Mouse (Mus musculus): ENCODE data around the gene Zfp622. TPM values are rescaled to one million over a fixed set of nuclear protein-coding genes. Genes with fewer than 3 reads are reported as not detected.

Gene Zfp622
- total RNA-seq (2012; rRNA removed) (63.7 and 65.6 TPM in 2 replicates), total RNA-seq (2014; rRNA removed) (84.3 and 85.9 TPM in 2 replicates), polyA plus RNA-seq (2012; ENCODE audit: insufficient read length, low read depth) (146 and 156 TPM in 2 replicates)

DNA sequence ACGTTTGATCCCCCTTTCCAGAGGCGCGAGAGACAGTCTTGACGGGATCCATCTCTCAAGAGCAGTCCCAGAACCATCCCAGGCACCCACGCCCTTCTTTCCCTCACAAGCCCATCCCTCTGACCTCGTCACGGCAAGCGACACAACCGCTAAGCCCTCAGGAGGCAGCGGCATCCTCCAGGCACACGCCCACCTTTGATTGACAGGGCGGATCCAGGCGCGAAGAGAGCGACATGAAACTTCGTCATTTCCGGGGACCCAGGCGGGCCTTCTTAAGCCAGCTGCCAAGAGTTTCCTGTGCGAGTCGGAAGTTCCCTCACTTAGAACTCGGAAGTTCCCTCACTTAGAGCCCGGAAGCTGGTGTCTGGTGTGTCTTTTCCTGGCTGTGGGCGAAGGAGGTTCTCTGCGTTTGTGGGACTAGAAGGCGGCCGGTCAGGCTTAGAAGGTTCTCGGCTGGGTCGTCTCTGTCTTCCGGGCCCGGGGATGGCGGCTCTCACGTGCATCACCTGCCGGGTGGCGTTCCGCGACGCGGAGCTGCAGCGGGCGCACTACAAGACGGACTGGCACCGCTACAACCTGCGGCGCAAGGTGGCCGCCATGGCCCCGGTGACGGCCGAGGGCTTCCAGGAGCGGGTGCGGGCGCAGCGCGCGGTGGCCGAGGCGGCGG is at the start of gene Zfp622:
TSS of gene Zfp622 (plus strand) at position 300 of the 667 bp plus-strand sequence.
- in situ Hi-C loops (cut with MboI; ENCODE audit: low pct_ligation_motif_present, low pct_unique_long_range_greater_than_20kb, low sequenced_read_pairs): no loop called here
- dilution Hi-C loops (cut with MboI; ENCODE audit: extremely low pct_ligation_motif_present, extremely low pct_unique_long_range_greater_than_20kb, low sequenced_read_pairs): no loop called here
- H3K27ac ChIP-seq (ENCODE audit: insufficient read depth, low read depth): peak within 1 kb of the TSS; percentile 69
- H3K4me3 ChIP-seq (replicated peaks in 1 of 3; ENCODE audit: low read depth in 2 of 3, low read length in 2 of 3, poor library complexity in 1 of 3): peak within 1 kb of the TSS; percentile 67 to 100 (median 97)
- peak within 1 kb of the TSS; percentile 93 for H3K4me2 ChIP-seq (ENCODE audit: insufficient read depth, low read depth, poor library complexity, severe bottlenecking)
- H3K9me3 ChIP-seq (replicated peaks; ENCODE audit: low read length): no peaks in the 10 kb centered on the region
- peaks cover 6 to 41% of the 10 kb centered on the region in 2 experiments; a peak in 3 of 4 replicates for H3K4me1 ChIP-seq (ENCODE audit: control insufficient read depth in 1 of 2, insufficient read depth in 2 of 2)
- no peaks in the 10 kb centered on the region for H3K27me3 ChIP-seq (replicated peaks)
- H3K9ac ChIP-seq (ENCODE audit: insufficient read depth, low read depth): peak within 1 kb of the TSS; percentile 92
- H3K36me3 ChIP-seq (replicated peaks in 1 of 2; ENCODE audit: control insufficient read depth in 1 of 2, insufficient read depth in 1 of 2, low read length in 1 of 2): peaks cover 17 to 31% of the 10 kb centered on the region in 2 experiments
- peak; percentile 100 for DNase-seq (ENCODE audit: extremely low read depth)
- TF ChIP-seq POLR2A (IDR thresholded peaks at IDR 0.05; ENCODE audit: low read depth, low read length) (peak; percentile 94), CHD1 (IDR thresholded peaks at IDR 0.05; ENCODE audit: low read depth, low read length) (no peak), ZNF384 (IDR thresholded peaks at IDR 0.05; ENCODE audit: low read depth, low read length) (no peak), IRF4 (IDR thresholded peaks at IDR 0.05; ENCODE audit: low read depth, low read length) (peak; percentile 48; the same call in 1 of the 2 replicates), JUND (conservative IDR thresholded peaks at IDR 0.05; ENCODE audit: low read depth, low read length) (no peak), MYC (IDR thresholded peaks at IDR 0.05; ENCODE audit: low read depth, low read length) (peak; percentile 51; the same call in 1 of the 2 replicates), POLR2AphosphoS2 (IDR thresholded peaks at IDR 0.05; ENCODE audit: low read depth, low read length) (peak; percentile 83; the same call in 1 of the 2 replicates), ELF1 (IDR thresholded peaks at IDR 0.05; ENCODE audit: low read depth, low read length) (peak; percentile 98), USF1 (IDR thresholded peaks at IDR 0.05; ENCODE audit: low read depth, low read length) (no peak), MAZ (IDR thresholded peaks at IDR 0.05; ENCODE audit: low read depth, low read length) (no peak), E2F4 (IDR thresholded peaks at IDR 0.05; ENCODE audit: insufficient replicate concordance, low read depth, low read length) (peak; percentile 80; the same call in 1 of the 2 replicates), GABPA (IDR thresholded peaks at IDR 0.05; ENCODE audit: insufficient replicate concordance, low read depth, low read length) (no peak), TCF12 (IDR thresholded peaks at IDR 0.05; ENCODE audit: low read depth, low read length) (peak; percentile 75), SIN3A (IDR thresholded peaks at IDR 0.05; ENCODE audit: low read length) (peak; percentile 96), EP300 (IDR thresholded peaks at IDR 0.05; ENCODE audit: low read length) (no peak), PAX5 (IDR thresholded peaks at IDR 0.05; ENCODE audit: low read length) (no peak), ZMIZ1 (IDR thresholded peaks at IDR 0.05; ENCODE audit: low read depth, low read length) (peak; percentile 59), NRF1 (IDR thresholded peaks at IDR 0.05; ENCODE audit: low read depth, low read length) (no peak), JUN (IDR thresholded peaks at IDR 0.05; ENCODE audit: insufficient read depth, low read depth, low read length) (no peak), RCOR1 (conservative IDR thresholded peaks at IDR 0.05; ENCODE audit: low read depth, low read length) (no peak), SMC3 (IDR thresholded peaks at IDR 0.05; ENCODE audit: low read depth, low read length) (no peak), MEF2A (IDR thresholded peaks at IDR 0.05; ENCODE audit: borderline replicate concordance, low read depth, low read length) (no peak; the same call in 1 of the 2 replicates), MAFK (IDR thresholded peaks at IDR 0.05; ENCODE audit: insufficient replicate concordance, low read length) (no peak), ZKSCAN1 (IDR thresholded peaks at IDR 0.05; ENCODE audit: borderline replicate concordance, low read depth, low read length) (no peak), ETS1 (conservative IDR thresholded peaks at IDR 0.05; ENCODE audit: low read depth, low read length) (peak; percentile 83), ZC3H11A (IDR thresholded peaks at IDR 0.05; ENCODE audit: low read depth, low read length) (no peak), CTCF (conservative IDR thresholded peaks at IDR 0.05 in 1 of 2, IDR thresholded peaks at IDR 0.05 in 1 of 2; ENCODE audit: low read depth in 2 of 2, low read length in 2 of 2) (no peak), CHD2 (IDR thresholded peaks at IDR 0.05; ENCODE audit: low read length) (no peak), USF2 (conservative IDR thresholded peaks at IDR 0.05; ENCODE audit: low read depth, low read length) (no peak), NELFE (IDR thresholded peaks at IDR 0.05; ENCODE audit: low read depth, low read length) (peak; percentile 96), UBTF (IDR thresholded peaks at IDR 0.05; ENCODE audit: low read depth, low read length) (peak; percentile 79; the same call in 1 of the 2 replicates), RAD21 (IDR thresholded peaks at IDR 0.05; ENCODE audit: low read depth, low read length) (no peak), HCFC1 (IDR thresholded peaks at IDR 0.05; ENCODE audit: low read depth, low read length) (peak; percentile 90), BHLHE40 (IDR thresholded peaks at IDR 0.05; ENCODE audit: low read depth, low read length) (peak; percentile 84), TBP (conservative IDR thresholded peaks at IDR 0.05; ENCODE audit: low read depth, low read length) (peak; percentile 96), MXI1 (IDR thresholded peaks at IDR 0.05; ENCODE audit: low read depth, low read length) (peak; percentile 69), KAT2A (IDR thresholded peaks at IDR 0.05; ENCODE audit: insufficient replicate concordance, low read length) (peak; percentile 81; the same call in 1 of the 2 replicates), MAX (IDR thresholded peaks at IDR 0.05; ENCODE audit: low read length) (no peak; the same call in 1 of the 2 replicates)
- H3K79me2 ChIP-seq (replicated peaks; ENCODE audit: control insufficient read depth, extremely low read depth, insufficient read depth, poor library complexity, severe bottlenecking): peaks cover 45% of the 10 kb centered on the region
